Mouse (Mus musculus): ENCODE measurements at regions not wholly inside any gene's neighbourhood (a gene's known extent, or its start where the extent isn't known, plus 50 kb on each side); places are given as distances from the start of the nearest gene placed in this dataset.
A peak's percentile ranks its signal among the peaks of the same experiment; 100 is the strongest.
"Not testable (repeated sequence)": the region's sequence is repeated elsewhere in the genome, so short reads cannot be mapped to it uniquely, and the experiment has no call there.

GRCm38 (mm10) chr17:13551693-13552404, 197.5 kb downstream of the Tcp10c start:
- not testable (repeated sequence) for ATAC-seq

GRCm38 (mm10) chr17:13552840-13553239, 198.5 kb downstream of the Tcp10c start:
- not testable (repeated sequence) for ATAC-seq

GRCm38 (mm10) chr17:13555311-13556059, 201.1 kb downstream of the Tcp10c start:
- not testable (repeated sequence) for ATAC-seq

- ATAC-seq = not testable (repeated sequence)
Measured at GRCm38 (mm10) chr17:13556060-13556660, 201.8 kb downstream of the Tcp10c start.

GRCm38 (mm10) chr17:13558863-13559262, 201.5 kb upstream of the Afdn start:
- ATAC-seq = no peak

- ATAC-seq = no peak
Measured at GRCm38 (mm10) chr17:13561342-13561741, 199.0 kb upstream of the Afdn start.

GRCm38 (mm10) chr17:13562974-13563373, 197.4 kb upstream of the Afdn start:
- no peak for ATAC-seq

- peak; percentile 37 for ATAC-seq
Measured at GRCm38 (mm10) chr17:13564800-13565199, 195.5 kb upstream of the Afdn start.

GRCm38 (mm10) chr17:13566680-13567079, 193.7 kb upstream of the Afdn start:
- no peak for ATAC-seq

GRCm38 (mm10) chr17:13567183-13567582, 193.2 kb upstream of the Afdn start:
- ATAC-seq = no peak

- no peak for ATAC-seq
Measured at GRCm38 (mm10) chr17:13570796-13571195, 189.5 kb upstream of the Afdn start.

- no peak for ATAC-seq
Measured at GRCm38 (mm10) chr17:13572204-13572833, 188.0 kb upstream of the Afdn start.

GRCm38 (mm10) chr17:13573036-13573435, 187.3 kb upstream of the Afdn start:
- no peak for ATAC-seq

- no peak for ATAC-seq
Measured at GRCm38 (mm10) chr17:13574122-13574521, 186.2 kb upstream of the Afdn start.

- ATAC-seq = no peak
Measured at GRCm38 (mm10) chr17:13574682-13575444, 185.5 kb upstream of the Afdn start.

- ATAC-seq = no peak
Measured at GRCm38 (mm10) chr17:13577798-13578197, 182.5 kb upstream of the Afdn start.

- ATAC-seq = no peak
Measured at GRCm38 (mm10) chr17:13581214-13581920, 179.0 kb upstream of the Afdn start.

- no peak for ATAC-seq
Measured at GRCm38 (mm10) chr17:13581995-13582588, 178.2 kb upstream of the Afdn start.

GRCm38 (mm10) chr17:13583475-13584233, 176.7 kb upstream of the Afdn start:
- ATAC-seq = no peak

- no peak for ATAC-seq
Measured at GRCm38 (mm10) chr17:13584394-13584793, 175.9 kb upstream of the Afdn start.

Measured in CD4-positive, CD25-positive, alpha-beta regulatory T cell, adult 4 months (primary cell).